Mouse (Mus musculus): ENCODE data around the gene Psme2. TPM values are rescaled to one million over a fixed set of nuclear protein-coding genes. Genes with fewer than 3 reads are reported as not detected.

Psme2 gene
- polyA plus RNA-seq, 1 experiment from 2014 or later = 225 TPM

DNA sequence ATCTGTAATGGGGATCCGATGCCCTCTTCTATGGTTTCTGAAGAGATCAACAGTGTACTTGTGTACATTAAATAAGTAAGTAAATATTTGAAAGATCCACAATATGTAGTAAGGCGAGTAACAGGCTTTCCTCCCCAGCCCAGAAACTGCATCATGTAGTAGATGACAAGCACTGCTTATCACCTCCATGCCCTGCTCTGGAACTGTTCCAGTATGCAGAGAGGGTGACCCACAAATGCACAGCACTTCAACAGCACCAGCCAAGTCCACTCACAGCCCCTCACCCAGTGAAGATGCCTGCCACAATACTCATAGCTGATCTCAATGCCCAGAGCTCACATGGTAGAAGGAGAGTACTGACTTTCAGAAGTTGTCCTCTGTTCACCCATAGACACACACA, 20.3 kb downstream of the Psme2 start:
- Histone ChIP-seq H3K27me3 (ENCODE audit: control insufficient read depth, insufficient read depth, low read length) (no peaks in the 10 kb centered on the region), H3K9ac (ENCODE audit: low read length) (no peak overlapping the region), H3K4me3 (ENCODE audit: low read depth, low read length) (no peak overlapping the region), H3K4me2 (ENCODE audit: low read depth, severe bottlenecking) (no peak overlapping the region), H3K4me1 (ENCODE audit: control insufficient read depth, insufficient read depth, low read length) (no peaks in the 10 kb centered on the region), H3K36me3 (ENCODE audit: control insufficient read depth, insufficient read depth, low read length) (peaks cover 16% of the 10 kb centered on the region; the same call in 1 of the 2 replicates), H3K9me3 (ENCODE audit: control insufficient read depth, low read length) (no peaks in the 10 kb centered on the region), H3K27ac (replicated peaks; ENCODE audit: low read depth, low read length) (no peak overlapping the region)
- 98% methylated on average over 2 of the region's 2 CpGs for WGBS
- DNase-seq (ENCODE audit: low spot score) (no peak), ATAC-seq (ENCODE audit: insufficient number of reproducible peaks, low FRiP score, low TSS enrichment, low read depth) (no peak)

DNA sequence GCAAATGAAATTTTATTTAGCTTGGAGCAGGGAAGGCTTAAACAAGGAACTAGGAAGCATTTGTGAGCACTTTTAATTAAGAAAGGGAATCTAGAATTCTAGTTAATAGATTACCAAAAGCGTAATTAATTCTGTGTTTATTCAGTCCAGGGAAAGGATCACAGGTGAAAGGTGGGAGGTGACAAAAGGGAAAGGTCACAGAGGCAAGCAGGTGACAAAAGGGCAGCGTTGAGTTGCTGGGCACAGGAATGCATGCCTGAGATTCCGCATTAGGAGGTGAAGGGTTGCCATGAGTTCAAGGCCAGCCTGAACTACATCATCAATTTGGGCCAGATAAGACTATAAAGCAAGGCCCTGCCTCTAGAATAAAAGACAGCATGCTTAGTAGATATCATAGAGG, 23.4 kb downstream of the Psme2 start:
- H3K9me3 ChIP-seq (ENCODE audit: control insufficient read depth, low read length) = no peaks in the 10 kb centered on the region
- H3K27ac ChIP-seq (replicated peaks; ENCODE audit: low read depth, low read length) = no peak overlapping the region
- no peaks in the 10 kb centered on the region for H3K27me3 ChIP-seq (ENCODE audit: control insufficient read depth, insufficient read depth, low read length)
- DNase-seq (ENCODE audit: low spot score) (no peak), ATAC-seq (ENCODE audit: insufficient number of reproducible peaks, low FRiP score, low TSS enrichment, low read depth) (no peak)
- no peak overlapping the region for H3K9ac ChIP-seq (ENCODE audit: low read length)
- no peak overlapping the region for H3K4me3 ChIP-seq (ENCODE audit: low read depth, low read length)
- WGBS = 90% methylated on average over 3 of the region's 3 CpGs
- H3K4me1 ChIP-seq (ENCODE audit: control insufficient read depth, insufficient read depth, low read length) = no peaks in the 10 kb centered on the region
- peaks cover 16% of the 10 kb centered on the region; the same call in 1 of the 2 replicates for H3K36me3 ChIP-seq (ENCODE audit: control insufficient read depth, insufficient read depth, low read length)
- no peak overlapping the region for H3K4me2 ChIP-seq (ENCODE audit: low read depth, severe bottlenecking)

DNA sequence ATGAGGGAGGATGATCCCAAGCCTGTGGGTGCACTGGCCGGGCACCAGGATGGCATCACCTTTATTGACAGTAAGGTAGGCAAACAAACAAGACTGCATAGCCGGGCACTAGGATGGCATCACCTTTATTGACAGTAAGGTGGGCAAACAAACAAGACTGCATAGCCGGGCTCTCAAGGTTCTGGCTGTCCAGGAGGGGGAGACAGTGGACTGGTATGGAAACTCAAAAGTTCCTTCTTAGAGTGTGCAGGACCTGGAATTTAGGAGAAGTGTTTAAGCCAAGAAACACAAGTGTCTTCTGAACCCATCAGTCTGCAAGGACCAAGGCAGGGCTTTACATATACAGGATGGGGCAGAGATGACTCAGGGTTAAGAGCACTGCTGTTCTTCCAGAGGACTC, 25.2 kb downstream of the Psme2 start:
- no peak overlapping the region for H3K9ac ChIP-seq (ENCODE audit: low read length)
- no peak overlapping the region for H3K27ac ChIP-seq (replicated peaks; ENCODE audit: low read depth, low read length)
- no peaks in the 10 kb centered on the region for H3K27me3 ChIP-seq (ENCODE audit: control insufficient read depth, insufficient read depth, low read length)
- DNase-seq (ENCODE audit: low spot score) (no peak), ATAC-seq (ENCODE audit: insufficient number of reproducible peaks, low FRiP score, low TSS enrichment, low read depth) (no peak)
- 88% methylated on average over 3 of the region's 3 CpGs for WGBS
- H3K4me1 ChIP-seq (ENCODE audit: control insufficient read depth, insufficient read depth, low read length) = peaks cover 4% of the 10 kb centered on the region; the same call in 1 of the 2 replicates
- peaks cover 16% of the 10 kb centered on the region; the same call in 1 of the 2 replicates for H3K36me3 ChIP-seq (ENCODE audit: control insufficient read depth, insufficient read depth, low read length)
- H3K4me2 ChIP-seq (ENCODE audit: low read depth, severe bottlenecking) = no peak overlapping the region
- H3K9me3 ChIP-seq (ENCODE audit: control insufficient read depth, low read length) = no peaks in the 10 kb centered on the region
- no peak overlapping the region for H3K4me3 ChIP-seq (ENCODE audit: low read depth, low read length)

DNA sequence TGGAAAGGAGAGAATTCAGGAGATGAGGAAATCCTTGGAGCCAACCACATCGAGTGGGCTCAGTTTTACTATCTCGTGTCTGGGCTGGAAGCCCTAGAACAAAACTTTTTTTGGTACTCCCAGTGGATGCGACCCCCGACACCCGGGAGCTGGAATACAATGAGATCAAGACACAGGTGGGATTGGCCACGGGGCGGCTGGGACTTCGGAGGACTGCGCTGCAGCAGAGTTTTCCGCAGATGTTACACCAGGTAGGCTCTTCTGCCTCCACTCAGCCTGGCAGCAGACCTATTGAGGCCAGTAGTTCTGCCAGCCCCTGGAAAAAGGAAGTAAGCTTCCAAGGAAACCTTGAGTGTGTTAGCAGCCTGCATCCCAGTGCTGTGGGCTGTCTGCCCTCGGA, 27.7 kb downstream of the Psme2 start:
- no peak overlapping the region for H3K27ac ChIP-seq (replicated peaks; ENCODE audit: low read depth, low read length)
- peaks cover 5% of the 10 kb centered on the region; the same call in 1 of the 2 replicates for H3K36me3 ChIP-seq (ENCODE audit: control insufficient read depth, insufficient read depth, low read length)
- ATAC-seq (ENCODE audit: insufficient number of reproducible peaks, low FRiP score, low TSS enrichment, low read depth) = no peak
- H3K9me3 ChIP-seq (ENCODE audit: control insufficient read depth, low read length) = no peaks in the 10 kb centered on the region
- no peaks in the 10 kb centered on the region for H3K27me3 ChIP-seq (ENCODE audit: control insufficient read depth, insufficient read depth, low read length)
- H3K4me1 ChIP-seq (ENCODE audit: control insufficient read depth, insufficient read depth, low read length) = peaks cover 4% of the 10 kb centered on the region; the same call in 1 of the 2 replicates
- WGBS = 88% methylated on average over 11 of the region's 11 CpGs
- H3K4me2 ChIP-seq (ENCODE audit: low read depth, severe bottlenecking) = no peak overlapping the region
- no peak overlapping the region for H3K4me3 ChIP-seq (ENCODE audit: low read depth, low read length)
- no peak overlapping the region for H3K9ac ChIP-seq (ENCODE audit: low read length)
- DNase-seq (ENCODE audit: low spot score) = no peak

DNA sequence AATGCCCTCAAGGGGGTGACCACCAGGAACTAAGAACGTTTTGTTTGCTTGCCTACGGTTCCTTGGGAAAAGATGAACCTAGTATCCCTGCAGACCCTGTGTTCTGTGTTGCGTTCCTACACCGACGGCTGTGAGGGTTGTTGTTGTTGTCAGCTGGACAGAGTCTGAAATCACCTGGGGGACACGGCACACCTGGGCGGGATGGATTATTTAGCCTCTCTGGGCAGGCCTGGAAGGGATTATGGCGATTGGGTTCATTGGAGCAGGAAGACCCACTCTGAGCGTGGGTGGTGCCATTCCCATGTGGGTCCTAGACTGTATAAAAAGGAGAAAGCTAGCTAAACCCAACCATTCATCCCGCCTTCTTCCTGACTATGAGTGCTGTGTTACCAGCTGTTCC, 29.1 kb downstream of the Psme2 start:
- Histone ChIP-seq H3K4me2 (ENCODE audit: low read depth, severe bottlenecking) (no peak overlapping the region), H3K4me3 (ENCODE audit: low read depth, low read length) (no peak overlapping the region), H3K9ac (ENCODE audit: low read length) (no peak overlapping the region)

DNA sequence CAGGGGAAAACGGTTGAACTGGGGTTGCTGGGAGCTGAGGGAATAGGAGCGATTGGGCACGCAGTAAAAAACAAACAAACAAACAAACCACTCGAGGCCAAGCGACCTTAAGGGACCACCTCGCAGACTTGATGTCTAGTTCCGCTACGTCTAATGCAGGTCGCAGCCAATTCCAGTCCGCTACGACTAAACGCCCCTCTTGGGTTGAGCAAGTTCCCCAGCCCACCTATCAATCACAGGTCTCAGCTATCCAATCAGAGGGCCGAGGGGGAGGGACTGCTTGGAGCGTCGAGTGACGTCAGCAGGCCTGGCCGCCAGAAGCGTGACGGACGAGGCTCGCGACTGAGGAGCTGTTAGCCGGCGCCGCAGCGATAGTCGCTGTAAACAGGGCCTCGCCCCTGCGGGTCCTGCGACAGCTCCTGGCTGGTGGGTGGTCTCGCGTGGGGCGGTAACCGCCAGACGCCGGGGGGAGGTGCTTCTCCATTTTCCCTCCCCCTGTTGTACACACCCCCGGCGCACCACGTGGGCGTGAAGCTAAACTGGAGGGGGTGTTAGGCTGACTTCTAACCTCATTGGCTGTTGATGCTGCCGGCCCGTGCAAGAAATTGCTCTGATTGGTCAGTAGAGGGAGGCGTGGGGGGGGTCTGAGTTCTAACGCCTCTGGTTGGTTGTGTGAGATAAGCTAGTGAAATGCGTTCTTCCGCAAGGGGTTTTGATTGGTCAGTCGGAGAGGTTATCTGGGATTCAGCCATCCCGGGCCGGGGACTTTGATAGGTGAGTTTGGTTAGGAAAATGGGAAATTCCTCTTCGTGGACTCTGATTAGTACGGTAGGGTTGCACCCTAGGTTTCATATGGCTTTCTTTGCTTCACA, 30.5 kb downstream of the Psme2 start, which contains the start of gene A730061H03Rik:
Gene A730061H03Rik, minus strand, starts transcription at position 205 of the 872 bp plus-strand sequence.
- H3K36me3 ChIP-seq (ENCODE audit: control insufficient read depth, insufficient read depth, low read length) = no peaks in the 10 kb centered on the region
- peak within 1 kb of the TSS; percentile 62 for H3K4me2 ChIP-seq (ENCODE audit: low read depth, severe bottlenecking)
- ATAC-seq (ENCODE audit: insufficient number of reproducible peaks, low FRiP score, low TSS enrichment, low read depth) (peak; percentile 97), DNase-seq (ENCODE audit: low spot score) (peak; percentile 98)
- peaks cover 4% of the 10 kb centered on the region; the same call in 1 of the 2 replicates for H3K4me1 ChIP-seq (ENCODE audit: control insufficient read depth, insufficient read depth, low read length)
- H3K9ac ChIP-seq (ENCODE audit: low read length) = peak within 1 kb of the TSS; percentile 62
- no peaks in the 10 kb centered on the region for H3K27me3 ChIP-seq (ENCODE audit: control insufficient read depth, insufficient read depth, low read length)
- H3K27ac ChIP-seq (replicated peaks; ENCODE audit: low read depth, low read length) = peak within 1 kb of the TSS; percentile 86
- no peaks in the 10 kb centered on the region for H3K9me3 ChIP-seq (ENCODE audit: control insufficient read depth, low read length)
- WGBS = under 1% methylated on average over 50 of the region's 51 CpGs
- H3K4me3 ChIP-seq (ENCODE audit: low read depth, low read length) = peak within 1 kb of the TSS; percentile 55

More for the DNA sequence above, 29.1 kb downstream of the Psme2 start:
- Histone ChIP-seq H3K36me3 (ENCODE audit: control insufficient read depth, insufficient read depth, low read length) (peaks cover 2% of the 10 kb centered on the region; the same call in 1 of the 2 replicates), H3K9me3 (ENCODE audit: control insufficient read depth, low read length) (no peaks in the 10 kb centered on the region), H3K27me3 (ENCODE audit: control insufficient read depth, insufficient read depth, low read length) (no peaks in the 10 kb centered on the region), H3K4me1 (ENCODE audit: control insufficient read depth, insufficient read depth, low read length) (peaks cover 4% of the 10 kb centered on the region; the same call in 1 of the 2 replicates), H3K27ac (replicated peaks; ENCODE audit: low read depth, low read length) (no peak overlapping the region)
- no peak for DNase-seq (ENCODE audit: low spot score)
- no peak for ATAC-seq (ENCODE audit: insufficient number of reproducible peaks, low FRiP score, low TSS enrichment, low read depth)
- WGBS = 89% methylated on average over 10 of the region's 10 CpGs

DNA sequence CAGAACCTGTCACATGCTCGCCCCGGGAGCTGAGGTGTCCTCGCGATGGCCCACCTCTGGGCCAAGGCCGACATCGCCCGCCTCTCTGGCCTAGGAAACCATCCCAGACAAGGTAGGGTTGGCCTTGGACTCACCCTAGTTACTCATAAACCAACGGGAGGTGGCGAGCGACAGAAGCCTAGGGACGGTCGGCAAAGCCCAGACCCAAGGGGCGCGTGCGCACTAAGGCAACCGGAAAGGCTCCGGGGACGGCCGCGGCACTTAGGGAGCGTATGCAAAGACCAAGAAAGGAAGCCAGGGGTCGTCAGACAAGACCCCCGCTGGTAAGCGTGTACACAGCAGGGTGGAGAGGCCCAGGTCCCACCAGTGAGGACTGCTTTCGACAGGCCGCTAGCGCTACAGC, 31.1 kb downstream of the Psme2 start, which contains the start of gene Dcaf11:
Gene Dcaf11, plus strand, starts transcription at position 208 of the 403 bp plus-strand sequence.
- H3K4me2 ChIP-seq (ENCODE audit: low read depth, severe bottlenecking) = peak within 1 kb of the TSS; percentile 62
- under 1% methylated on average over 27 of the region's 27 CpGs for WGBS
- H3K36me3 ChIP-seq (ENCODE audit: control insufficient read depth, insufficient read depth, low read length) = no peaks in the 10 kb centered on the region
- peak within 1 kb of the TSS; percentile 86 for H3K27ac ChIP-seq (replicated peaks; ENCODE audit: low read depth, low read length)
- no peaks in the 10 kb centered on the region for H3K9me3 ChIP-seq (ENCODE audit: control insufficient read depth, low read length)
- H3K4me3 ChIP-seq (ENCODE audit: low read depth, low read length) = peak within 1 kb of the TSS; percentile 55
- peaks cover 4% of the 10 kb centered on the region; the same call in 1 of the 2 replicates for H3K4me1 ChIP-seq (ENCODE audit: control insufficient read depth, insufficient read depth, low read length)
- ATAC-seq (ENCODE audit: insufficient number of reproducible peaks, low FRiP score, low TSS enrichment, low read depth) (peak; percentile 86), DNase-seq (ENCODE audit: low spot score) (peak; percentile 93)
- peak within 1 kb of the TSS; percentile 62 for H3K9ac ChIP-seq (ENCODE audit: low read length)
- no peaks in the 10 kb centered on the region for H3K27me3 ChIP-seq (ENCODE audit: control insufficient read depth, insufficient read depth, low read length)

DNA sequence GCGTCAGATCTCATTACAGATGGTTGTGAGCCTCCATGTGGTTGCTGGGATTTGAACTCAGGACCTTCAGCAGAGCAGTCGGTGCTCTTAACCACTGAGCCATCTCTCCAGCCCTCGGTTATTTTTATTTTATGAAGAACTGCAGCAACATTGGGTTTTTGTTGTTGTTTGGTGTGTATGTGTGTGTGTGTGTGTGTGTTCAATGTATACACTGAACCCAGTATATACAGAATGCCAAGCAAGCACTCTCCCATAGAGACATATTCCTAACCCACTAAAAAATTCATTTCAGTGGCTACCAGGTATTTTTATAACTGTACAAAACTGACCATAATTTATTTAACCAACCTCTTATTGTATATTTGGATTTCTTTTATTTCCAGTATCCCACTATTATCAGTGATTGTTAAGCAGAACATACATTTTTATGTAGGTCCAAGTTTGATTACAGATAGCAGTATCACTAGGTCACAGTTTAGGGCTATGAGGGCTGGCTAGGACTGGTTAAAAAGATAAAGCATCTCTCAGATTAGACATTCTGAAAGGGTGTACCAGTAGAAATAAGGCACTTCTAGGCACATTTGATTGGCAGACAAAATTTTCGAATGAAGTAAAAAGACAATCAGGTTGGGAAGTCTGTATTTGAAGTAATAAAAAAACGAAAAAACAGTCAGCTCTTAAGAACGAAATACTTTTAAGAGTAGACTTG, 32.0 kb downstream of the Psme2 start:
- Histone ChIP-seq H3K36me3 (ENCODE audit: control insufficient read depth, insufficient read depth, low read length) (no peaks in the 10 kb centered on the region), H3K9ac (ENCODE audit: low read length) (no peak overlapping the region), H3K27ac (replicated peaks; ENCODE audit: low read depth, low read length) (no peak overlapping the region), H3K4me3 (ENCODE audit: low read depth, low read length) (peak overlapping the region; percentile 55), H3K9me3 (ENCODE audit: control insufficient read depth, low read length) (no peaks in the 10 kb centered on the region), H3K4me2 (ENCODE audit: low read depth, severe bottlenecking) (peak overlapping the region; percentile 50; the same call in 1 of the 2 replicates), H3K4me1 (ENCODE audit: control insufficient read depth, insufficient read depth, low read length) (peaks cover 4% of the 10 kb centered on the region; the same call in 1 of the 2 replicates), H3K27me3 (ENCODE audit: control insufficient read depth, insufficient read depth, low read length) (no peaks in the 10 kb centered on the region)
- 59% methylated on average over 6 of the region's 6 CpGs for WGBS
- ATAC-seq (ENCODE audit: insufficient number of reproducible peaks, low FRiP score, low TSS enrichment, low read depth) (no peak), DNase-seq (ENCODE audit: low spot score) (no peak)

Measured in limb, embryonic 11.5 days (tissue).